Comparison of ENCODE assay signal across 8 mouse cellular contexts in the genomic region with DNA sequence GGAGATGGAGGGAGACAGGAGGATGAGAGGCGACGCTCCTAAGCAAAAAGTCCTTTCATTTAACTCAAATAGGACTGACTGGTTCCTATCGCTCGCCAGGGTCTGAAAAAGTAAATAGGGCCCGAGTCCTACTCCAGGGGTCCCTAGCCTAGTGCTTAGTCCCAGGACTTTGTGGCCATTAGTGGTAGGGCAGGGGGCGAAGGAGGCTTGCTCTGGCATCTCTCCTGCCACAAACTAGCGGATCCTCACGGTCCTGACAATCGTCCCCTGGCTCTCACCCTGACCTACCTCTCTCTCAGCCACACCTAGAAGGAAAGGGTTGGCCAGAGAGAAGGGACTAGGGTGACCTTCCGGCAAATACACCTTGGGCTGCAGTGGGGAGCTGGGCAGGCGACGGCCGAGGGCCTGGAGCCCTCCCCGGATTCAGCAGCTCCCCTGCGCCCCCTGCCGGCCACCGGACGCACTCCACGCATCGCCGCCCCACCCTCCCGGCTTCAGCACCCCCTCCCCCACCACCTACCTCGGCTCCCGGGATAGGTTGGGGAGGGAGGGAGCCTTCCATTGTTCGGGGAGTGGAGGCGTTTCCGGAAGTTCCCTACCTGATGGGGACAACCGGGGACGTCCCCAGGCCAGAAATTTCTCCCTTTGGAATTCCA.
DNase-seq lines count a peak whose midpoint lies in the region; ATAC-seq and TF ChIP-seq lines count a peak whose summit lies in the region.

No protein-coding gene starts in this region.

- H3K4me2 ChIP-seq in hindbrain, embryonic 12.5 days (replicated peaks), result peak overlapping the region; percentile 69
- H3K4me2 ChIP-seq in lung, postnatal 0 days (replicated peaks; ENCODE audit: low read depth, low read length), result peak overlapping the region; percentile 60

- H3K4me1 ChIP-seq in hindbrain, embryonic 12.5 days, result peaks cover 23% of the 10 kb centered on the region
- peaks cover 19% of the 10 kb centered on the region for H3K4me1 ChIP-seq in lung, postnatal 0 days (ENCODE audit: insufficient read depth, low read depth, low read length)

- peak overlapping the region; percentile 46; the same call in 1 of the 2 replicates for H3K9ac ChIP-seq in hindbrain, embryonic 12.5 days
- peak overlapping the region; percentile 36; the same call in 1 of the 2 replicates for H3K9ac ChIP-seq in lung, postnatal 0 days (replicated peaks; ENCODE audit: low read depth)

- TF ChIP-seq EP300 in lung, postnatal 0 days (IDR thresholded peaks at IDR 0.05), result peak; percentile 76

- TF ChIP-seq CTCF in lung, postnatal 0 days (IDR thresholded peaks at IDR 0.05), result peak; percentile 82

- no peak overlapping the region for H3K27ac ChIP-seq in hindbrain, embryonic 12.5 days
- H3K27ac ChIP-seq in lung, postnatal 0 days (ENCODE audit: low read length), result peak overlapping the region; percentile 92

- H3K27me3 ChIP-seq in hindbrain, embryonic 12.5 days, result no peaks in the 10 kb centered on the region
- H3K27me3 ChIP-seq in lung, postnatal 0 days (replicated peaks; ENCODE audit: insufficient read depth, low read length), result no peaks in the 10 kb centered on the region

- peak overlapping the region; percentile 38 for H3K4me3 ChIP-seq in hindbrain, embryonic 12.5 days
- peak overlapping the region; percentile 36 for H3K4me3 ChIP-seq in lung, postnatal 0 days (ENCODE audit: low read depth, low read length)

- no peaks in the 10 kb centered on the region for H3K36me3 ChIP-seq in hindbrain, embryonic 12.5 days
- no peaks in the 10 kb centered on the region for H3K36me3 ChIP-seq in lung, postnatal 0 days (ENCODE audit: insufficient read depth, low read length)

- H3K9me3 ChIP-seq in hindbrain, embryonic 12.5 days (replicated peaks), result no peaks in the 10 kb centered on the region
- H3K9me3 ChIP-seq in lung, postnatal 0 days (ENCODE audit: low read length), result no peaks in the 10 kb centered on the region

- DNase-seq in Muller cell, postnatal 12 days (ENCODE audit: inconsistent ontology term), result peak; percentile 91
- peak; percentile 95 to 97 for DNase-seq in cerebellum, postnatal 10 days
- DNase-seq in frontal cortex, postnatal 25 days (ENCODE audit: low spot score in 2 of 2), result peak; percentile 73 to 75
- DNase-seq in layer of hippocampus, postnatal 10 days (ENCODE audit: low spot score in 2 of 2), result peak; percentile 91 to 93
- peak; percentile 93 for DNase-seq in lung, postnatal 0 days (ENCODE audit: low spot score)
- peak; percentile 60 for DNase-seq in ovary, adult 18-20 months (ENCODE audit: low spot score)
- DNase-seq in thymus, adult 18-20 months, result peak; percentile 21 to 29

- 12% methylated on average over 29 of the region's 29 CpGs for WGBS in hindbrain, embryonic 12.5 days
- WGBS in lung, postnatal 0 days, result 16% methylated on average over 26 of the region's 29 CpGs

- ATAC-seq in hindbrain, embryonic 12.5 days (ENCODE audit: low FRiP score), result peak; percentile 77
- ATAC-seq in lung, postnatal 0 days, result peak; percentile 89

Comparison
In these comparisons a context has a peak if more than half of its experiments do, and no peak if none do; other contexts are left out.
1. DNase-seq: peak in every context shown above with its lines; median percentile 96 in cerebellum, postnatal 10 days; 93 in lung, postnatal 0 days; 92 in layer of hippocampus, postnatal 10 days; 91 in Muller cell, postnatal 12 days; 74 in frontal cortex, postnatal 25 days; 60 in ovary, adult 18-20 months; 25 in thymus, adult 18-20 months.